Mouse (Mus musculus): ENCODE measurements at regions not wholly inside any gene's neighbourhood (a gene's known extent, or its start where the extent isn't known, plus 50 kb on each side); places are given as distances from the start of the nearest gene placed in this dataset.

GRCm38 (mm10) chr5:118876586-118877312, 316.3 kb downstream of the Med13l start:
- ATAC-seq (ENCODE audit: low FRiP score, low TSS enrichment) = no peak
- H3K4me2 ChIP-seq (replicated peaks; ENCODE audit: low read depth, low read length) = peak overlapping the region; percentile 39
- peak overlapping the region; percentile 45; the same call in 1 of the 2 replicates for H3K9ac ChIP-seq (ENCODE audit: low read depth, low read length)
- no peak overlapping the region; the same call in 1 of the 2 replicates for H3K27ac ChIP-seq (ENCODE audit: low read depth, low read length)
- H3K4me1 ChIP-seq (ENCODE audit: control insufficient read depth, insufficient read depth, low read length) = no peaks in the 10 kb centered on the region; the same call in 1 of the 2 replicates
- 7% methylated on average over 18 of the region's 18 CpGs for WGBS
- peak overlapping the region; percentile 32 for H3K4me3 ChIP-seq (ENCODE audit: low read length)
- no peaks in the 10 kb centered on the region for H3K9me3 ChIP-seq (ENCODE audit: control insufficient read depth, low read length)
- no peaks in the 10 kb centered on the region for H3K36me3 ChIP-seq (ENCODE audit: control insufficient read depth, insufficient read depth, low read length)
- peaks cover 32% of the 10 kb centered on the region; the same call in 1 of the 2 replicates for H3K27me3 ChIP-seq (ENCODE audit: control insufficient read depth, insufficient read depth, low read length)

GRCm38 (mm10) chr5:118877313-118877669, 316.8 kb downstream of the Med13l start:
- no peak overlapping the region; the same call in 1 of the 2 replicates for H3K27ac ChIP-seq (ENCODE audit: low read depth, low read length)
- ATAC-seq (ENCODE audit: low FRiP score, low TSS enrichment) = 0 out of 2 replicates have a peak, but pooled peaks have one; percentile 33
- H3K9me3 ChIP-seq (ENCODE audit: control insufficient read depth, low read length) = no peaks in the 10 kb centered on the region
- no peaks in the 10 kb centered on the region for H3K36me3 ChIP-seq (ENCODE audit: control insufficient read depth, insufficient read depth, low read length)
- peak overlapping the region; percentile 32 for H3K4me3 ChIP-seq (ENCODE audit: low read length)
- no peaks in the 10 kb centered on the region; the same call in 1 of the 2 replicates for H3K4me1 ChIP-seq (ENCODE audit: control insufficient read depth, insufficient read depth, low read length)
- H3K9ac ChIP-seq (ENCODE audit: low read depth, low read length) = peak overlapping the region; percentile 45; the same call in 1 of the 2 replicates
- H3K4me2 ChIP-seq (replicated peaks; ENCODE audit: low read depth, low read length) = peak overlapping the region; percentile 39
- H3K27me3 ChIP-seq (ENCODE audit: control insufficient read depth, insufficient read depth, low read length) = peaks cover 32% of the 10 kb centered on the region; the same call in 1 of the 2 replicates
- WGBS = under 1% methylated on average over 12 of the region's 12 CpGs

GRCm38 (mm10) chr5:118877831-118878230, 317.4 kb downstream of the Med13l start:
- no peaks in the 10 kb centered on the region; the same call in 1 of the 2 replicates for H3K4me1 ChIP-seq (ENCODE audit: control insufficient read depth, insufficient read depth, low read length)
- no peaks in the 10 kb centered on the region for H3K9me3 ChIP-seq (ENCODE audit: control insufficient read depth, low read length)
- WGBS = 12% methylated on average over 9 of the region's 10 CpGs
- no peaks in the 10 kb centered on the region for H3K36me3 ChIP-seq (ENCODE audit: control insufficient read depth, insufficient read depth, low read length)
- no peak overlapping the region for H3K9ac ChIP-seq (ENCODE audit: low read depth, low read length)
- no peak overlapping the region for H3K4me3 ChIP-seq (ENCODE audit: low read length)
- H3K27me3 ChIP-seq (ENCODE audit: control insufficient read depth, insufficient read depth, low read length) = peaks cover 32% of the 10 kb centered on the region; the same call in 1 of the 2 replicates
- no peak for ATAC-seq (ENCODE audit: low FRiP score, low TSS enrichment)
- no peak overlapping the region for H3K27ac ChIP-seq (ENCODE audit: low read depth, low read length)
- peak overlapping the region; percentile 39 for H3K4me2 ChIP-seq (replicated peaks; ENCODE audit: low read depth, low read length)

GRCm38 (mm10) chr5:118878722-118879121, 318.2 kb downstream of the Med13l start:
- Histone ChIP-seq H3K9ac (ENCODE audit: low read depth, low read length) (no peak overlapping the region), H3K4me2 (replicated peaks; ENCODE audit: low read depth, low read length) (no peak overlapping the region), H3K36me3 (ENCODE audit: control insufficient read depth, insufficient read depth, low read length) (no peaks in the 10 kb centered on the region), H3K4me1 (ENCODE audit: control insufficient read depth, insufficient read depth, low read length) (no peaks in the 10 kb centered on the region; the same call in 1 of the 2 replicates), H3K27me3 (ENCODE audit: control insufficient read depth, insufficient read depth, low read length) (peaks cover 30% of the 10 kb centered on the region; the same call in 1 of the 2 replicates), H3K9me3 (ENCODE audit: control insufficient read depth, low read length) (no peaks in the 10 kb centered on the region), H3K27ac (ENCODE audit: low read depth, low read length) (no peak overlapping the region), H3K4me3 (ENCODE audit: low read length) (no peak overlapping the region)
- WGBS = 34% methylated on average over 10 of the region's 10 CpGs
- ATAC-seq (ENCODE audit: low FRiP score, low TSS enrichment) = no peak

GRCm38 (mm10) chr5:118879808-118880478, 319.5 kb downstream of the Med13l start:
- H3K27ac ChIP-seq (ENCODE audit: low read depth, low read length) = 0 out of 2 replicates have a peak overlapping the region, but pooled peaks have one; percentile 13
- H3K9me3 ChIP-seq (ENCODE audit: control insufficient read depth, low read length) = no peaks in the 10 kb centered on the region
- H3K27me3 ChIP-seq (ENCODE audit: control insufficient read depth, insufficient read depth, low read length) = peaks cover 24% of the 10 kb centered on the region; the same call in 1 of the 2 replicates
- H3K9ac ChIP-seq (ENCODE audit: low read depth, low read length) = no peak overlapping the region
- ATAC-seq (ENCODE audit: low FRiP score, low TSS enrichment) = peak; percentile 54; the same call in 1 of the 2 replicates
- H3K36me3 ChIP-seq (ENCODE audit: control insufficient read depth, insufficient read depth, low read length) = no peaks in the 10 kb centered on the region
- H3K4me1 ChIP-seq (ENCODE audit: control insufficient read depth, insufficient read depth, low read length) = no peaks in the 10 kb centered on the region; the same call in 1 of the 2 replicates
- no peak overlapping the region for H3K4me3 ChIP-seq (ENCODE audit: low read length)
- no peak overlapping the region for H3K4me2 ChIP-seq (replicated peaks; ENCODE audit: low read depth, low read length)
- WGBS = 11% methylated on average over 13 of the region's 13 CpGs

GRCm38 (mm10) chr5:118880546-118880945, 320.1 kb downstream of the Med13l start:
- H3K9ac ChIP-seq (ENCODE audit: low read depth, low read length) = no peak overlapping the region
- H3K4me1 ChIP-seq (ENCODE audit: control insufficient read depth, insufficient read depth, low read length) = no peaks in the 10 kb centered on the region; the same call in 1 of the 2 replicates
- 0 out of 2 replicates have a peak overlapping the region, but pooled peaks have one; percentile 13 for H3K27ac ChIP-seq (ENCODE audit: low read depth, low read length)
- H3K9me3 ChIP-seq (ENCODE audit: control insufficient read depth, low read length) = no peaks in the 10 kb centered on the region
- ATAC-seq (ENCODE audit: low FRiP score, low TSS enrichment) = no peak
- no peaks in the 10 kb centered on the region for H3K36me3 ChIP-seq (ENCODE audit: control insufficient read depth, insufficient read depth, low read length)
- WGBS = 64% methylated on average over 9 of the region's 9 CpGs
- no peak overlapping the region for H3K4me2 ChIP-seq (replicated peaks; ENCODE audit: low read depth, low read length)
- peaks cover 18% of the 10 kb centered on the region; the same call in 1 of the 2 replicates for H3K27me3 ChIP-seq (ENCODE audit: control insufficient read depth, insufficient read depth, low read length)
- H3K4me3 ChIP-seq (ENCODE audit: low read length) = no peak overlapping the region

GRCm38 (mm10) chr5:118881886-118882285, 321.4 kb downstream of the Med13l start:
- Histone ChIP-seq H3K36me3 (ENCODE audit: control insufficient read depth, insufficient read depth, low read length) (no peaks in the 10 kb centered on the region), H3K4me3 (ENCODE audit: low read length) (no peak overlapping the region), H3K4me1 (ENCODE audit: control insufficient read depth, insufficient read depth, low read length) (no peaks in the 10 kb centered on the region; the same call in 1 of the 2 replicates), H3K27me3 (ENCODE audit: control insufficient read depth, insufficient read depth, low read length) (peaks cover 18% of the 10 kb centered on the region; the same call in 1 of the 2 replicates), H3K4me2 (replicated peaks; ENCODE audit: low read depth, low read length) (no peak overlapping the region), H3K27ac (ENCODE audit: low read depth, low read length) (no peak overlapping the region), H3K9me3 (ENCODE audit: control insufficient read depth, low read length) (no peaks in the 10 kb centered on the region), H3K9ac (ENCODE audit: low read depth, low read length) (no peak overlapping the region)
- WGBS = 96% methylated on average over 8 of the region's 8 CpGs
- ATAC-seq (ENCODE audit: low FRiP score, low TSS enrichment) = no peak

- no peak overlapping the region for H3K4me3 ChIP-seq (ENCODE audit: low read length)
- no peak for ATAC-seq (ENCODE audit: low FRiP score, low TSS enrichment)
- no peak overlapping the region for H3K9ac ChIP-seq (ENCODE audit: low read depth, low read length)
- no peak overlapping the region for H3K27ac ChIP-seq (ENCODE audit: low read depth, low read length)
- WGBS = 80% methylated on average over 11 of the region's 11 CpGs
- H3K9me3 ChIP-seq (ENCODE audit: control insufficient read depth, low read length) = no peaks in the 10 kb centered on the region
- no peaks in the 10 kb centered on the region for H3K36me3 ChIP-seq (ENCODE audit: control insufficient read depth, insufficient read depth, low read length)
- no peak overlapping the region for H3K4me2 ChIP-seq (replicated peaks; ENCODE audit: low read depth, low read length)
- no peaks in the 10 kb centered on the region for H3K27me3 ChIP-seq (ENCODE audit: control insufficient read depth, insufficient read depth, low read length)
- no peaks in the 10 kb centered on the region for H3K4me1 ChIP-seq (ENCODE audit: control insufficient read depth, insufficient read depth, low read length)
These were observed 327.7 kb downstream of the Med13l start for GRCm38 (mm10) chr5:118888131-118888530.

Measured in kidney, embryonic 14.5 days (tissue).